8 mouse cellular contexts compared by ENCODE assay signal in the genomic region with DNA sequence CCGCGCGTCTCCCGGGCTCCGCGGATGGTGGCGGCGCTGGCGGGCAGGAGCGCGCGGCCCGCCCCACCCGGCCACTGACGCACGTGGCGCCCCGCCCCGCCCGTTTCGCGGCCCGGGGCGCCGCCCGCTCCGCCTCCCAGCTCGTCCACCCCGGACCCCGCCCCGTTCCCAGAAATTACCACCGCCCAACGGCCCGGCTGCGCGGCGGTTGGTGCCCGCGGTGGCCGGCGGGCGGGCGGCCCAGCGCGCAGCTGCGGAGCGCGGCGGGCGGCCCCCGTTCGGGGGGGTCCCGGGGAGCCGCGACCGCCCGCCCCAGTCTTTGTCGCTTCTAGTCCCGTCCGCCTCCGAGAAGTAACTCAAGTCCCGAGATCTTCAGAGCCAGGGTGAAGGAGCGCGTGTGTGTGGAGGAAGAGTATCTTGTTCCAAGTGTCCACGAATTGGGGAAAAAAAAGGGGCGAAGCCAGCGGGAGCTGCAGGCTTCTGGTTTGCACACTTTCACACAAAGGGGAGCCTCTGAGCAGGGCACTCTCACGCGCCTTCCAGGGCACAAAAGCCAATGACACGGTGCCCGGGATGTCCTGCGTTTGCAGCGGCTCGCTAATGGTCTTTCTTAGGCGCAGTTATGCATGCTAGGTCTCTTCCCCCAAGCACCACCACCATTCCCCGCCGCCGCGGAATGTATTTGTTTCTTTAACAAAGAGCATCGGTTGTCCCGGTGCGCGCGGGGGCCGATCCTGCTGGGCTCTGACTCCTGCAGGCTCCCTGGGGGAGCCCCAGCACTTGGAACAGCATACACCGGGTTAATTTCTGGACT. TPM values are rescaled to one million over a fixed set of nuclear protein-coding genes. Genes with fewer than 3 reads are reported as not detected.
A peak's percentile ranks its signal among the peaks of the same experiment; 100 is the strongest.
DNase-seq lines count a peak whose midpoint lies in the region; ATAC-seq and TF ChIP-seq lines count a peak whose summit lies in the region.

No protein-coding gene starts in this region.

- peaks cover 24% of the 10 kb centered on the region for H3K79me2 ChIP-seq in myocyte (ENCODE audit: control insufficient read depth, insufficient read depth)

- H3K9me3 ChIP-seq in heart, embryonic 11.5 days (replicated peaks; ENCODE audit: control insufficient read depth, low read length) = no peaks in the 10 kb centered on the region
- H3K9me3 ChIP-seq in kidney, embryonic 15.5 days (replicated peaks) = no peaks in the 10 kb centered on the region
- H3K9me3 ChIP-seq in liver, embryonic 11.5 days (ENCODE audit: control insufficient read depth, low read length) = no peaks in the 10 kb centered on the region

- under 1% methylated on average over 56 of the region's 86 CpGs for WGBS in heart, embryonic 11.5 days (ENCODE audit: insufficient replicate concordance)
- WGBS in kidney, embryonic 15.5 days = under 1% methylated on average over 76 of the region's 86 CpGs
- WGBS in liver, embryonic 11.5 days = under 1% methylated on average over 84 of the region's 86 CpGs

- peak; percentile 87 for ATAC-seq in heart, embryonic 11.5 days (replicated peaks; ENCODE audit: insufficient number of reproducible peaks, low FRiP score, low TSS enrichment)
- peak; percentile 89 for ATAC-seq in kidney, embryonic 15.5 days (replicated peaks; ENCODE audit: low FRiP score)
- ATAC-seq in liver, embryonic 11.5 days (replicated peaks; ENCODE audit: low FRiP score) = peak; percentile 79

- H3K9ac ChIP-seq in heart, embryonic 11.5 days (ENCODE audit: low read depth, low read length) = peak overlapping the region; percentile 96
- H3K9ac ChIP-seq in kidney, embryonic 15.5 days = peak overlapping the region; percentile 86
- H3K9ac ChIP-seq in liver, embryonic 11.5 days (ENCODE audit: low read depth, low read length) = peak overlapping the region; percentile 99

- TF ChIP-seq CTCF in bone marrow macrophage, adult 2 months (IDR thresholded peaks at IDR 0.05; ENCODE audit: low read depth, low read length) = no peak
- no peak for TF ChIP-seq CTCF in embryonic fibroblast, embryonic 13.5 days (IDR thresholded peaks at IDR 0.05; ENCODE audit: borderline replicate concordance, insufficient read depth, low read length)

- DNase-seq in A20 (ENCODE audit: low read depth, low spot score) = peak; percentile 86
- peak; percentile 89 for DNase-seq in liver, embryonic 11.5 days (ENCODE audit: low spot score)
- peak; percentile 91 to 93 for DNase-seq in spleen, postnatal 4 days (ENCODE audit: low spot score in 2 of 2)

- H3K27me3 ChIP-seq in heart, embryonic 11.5 days (ENCODE audit: control insufficient read depth, insufficient read depth, low read length) = no peaks in the 10 kb centered on the region
- no peaks in the 10 kb centered on the region for H3K27me3 ChIP-seq in kidney, embryonic 15.5 days
- H3K27me3 ChIP-seq in liver, embryonic 11.5 days (replicated peaks; ENCODE audit: control insufficient read depth, insufficient read depth, low read length) = no peaks in the 10 kb centered on the region
- no peaks in the 10 kb centered on the region for H3K27me3 ChIP-seq in myocyte (ENCODE audit: control insufficient read depth, insufficient read depth, insufficient read length)

- peak overlapping the region; percentile 96 for H3ac ChIP-seq in myocyte (ENCODE audit: control insufficient read depth, insufficient read length)

- peak overlapping the region; percentile 92 for H3K4me2 ChIP-seq in heart, embryonic 11.5 days
- peak overlapping the region; percentile 95 for H3K4me2 ChIP-seq in kidney, embryonic 15.5 days
- H3K4me2 ChIP-seq in liver, embryonic 11.5 days = peak overlapping the region; percentile 97
- H3K4me2 ChIP-seq in myocyte (ENCODE audit: low read depth) = peak overlapping the region; percentile 97

- no peaks in the 10 kb centered on the region for H3K36me3 ChIP-seq in heart, embryonic 11.5 days (ENCODE audit: control insufficient read depth, insufficient read depth, low read length)
- H3K36me3 ChIP-seq in kidney, embryonic 15.5 days = no peaks in the 10 kb centered on the region
- no peaks in the 10 kb centered on the region for H3K36me3 ChIP-seq in liver, embryonic 11.5 days (ENCODE audit: control insufficient read depth, insufficient read depth, low read length)
- H3K36me3 ChIP-seq in myocyte (ENCODE audit: control insufficient read depth, insufficient read depth) = no peaks in the 10 kb centered on the region

- peaks cover 14% of the 10 kb centered on the region for H3K4me1 ChIP-seq in bone marrow macrophage, adult 2 months (ENCODE audit: control insufficient read depth, insufficient read depth, low read length)
- no peaks in the 10 kb centered on the region for H3K4me1 ChIP-seq in embryonic fibroblast, embryonic 13.5 days (ENCODE audit: control insufficient read depth, insufficient read depth, low read length)
- peaks cover 2% of the 10 kb centered on the region for H3K4me1 ChIP-seq in heart, embryonic 11.5 days (ENCODE audit: control insufficient read depth, insufficient read depth, low read length)
- peaks cover 13% of the 10 kb centered on the region for H3K4me1 ChIP-seq in kidney, embryonic 15.5 days
- peaks cover 12% of the 10 kb centered on the region for H3K4me1 ChIP-seq in liver, embryonic 11.5 days (replicated peaks; ENCODE audit: control insufficient read depth, insufficient read depth, low read length)

- peak overlapping the region; percentile 94 for H3K27ac ChIP-seq in bone marrow macrophage, adult 2 months (ENCODE audit: insufficient read depth, low read depth, low read length)
- H3K27ac ChIP-seq in embryonic fibroblast, embryonic 13.5 days (ENCODE audit: insufficient read depth, low read length) = peak overlapping the region; percentile 81
- peak overlapping the region; percentile 99 for H3K27ac ChIP-seq in heart, embryonic 11.5 days (ENCODE audit: low read depth, low read length)
- peak overlapping the region; percentile 97 for H3K27ac ChIP-seq in kidney, embryonic 15.5 days
- peak overlapping the region; percentile 99 for H3K27ac ChIP-seq in liver, embryonic 11.5 days (ENCODE audit: low read depth, low read length)

- no peak for TF ChIP-seq POLR2A in bone marrow macrophage, adult 2 months (IDR thresholded peaks at IDR 0.05; ENCODE audit: borderline replicate concordance, low read depth, low read length)
- peak; percentile 71 for TF ChIP-seq POLR2A in embryonic fibroblast, embryonic 13.5 days (IDR thresholded peaks at IDR 0.05; ENCODE audit: low read depth, low read length)
- TF ChIP-seq POLR2A in myocyte (IDR thresholded peaks at IDR 0.05; ENCODE audit: insufficient read length, low read depth) = peak; percentile 37

- H3K4me3 ChIP-seq in bone marrow macrophage, adult 2 months (ENCODE audit: insufficient read depth, low read length) = peak overlapping the region; percentile 95
- peak overlapping the region; percentile 85 for H3K4me3 ChIP-seq in embryonic fibroblast, embryonic 13.5 days (ENCODE audit: insufficient read depth, low read length)
- peak overlapping the region; percentile 94 for H3K4me3 ChIP-seq in heart, embryonic 11.5 days (ENCODE audit: low read depth, low read length)
- peak overlapping the region; percentile 95 for H3K4me3 ChIP-seq in kidney, embryonic 15.5 days (replicated peaks)
- H3K4me3 ChIP-seq in liver, embryonic 11.5 days (ENCODE audit: low read depth, low read length) = peak overlapping the region; percentile 98
- H3K4me3 ChIP-seq in myocyte = peak overlapping the region; percentile 56

TF ChIP-seq in myocyte, 11 proteins besides CTCF, POLR2A, EP300 and RAD21:
- TF ChIP-seq POLR2AphosphoS2 (IDR thresholded peaks at IDR 0.05; ENCODE audit: insufficient read length, low read depth) (no peak), E2F4 (IDR thresholded peaks at IDR 0.05; ENCODE audit: insufficient read depth) (no peak), MYOG (IDR thresholded peaks at IDR 0.05; ENCODE audit: control insufficient read depth in 1 of 3, insufficient read depth in 1 of 3, insufficient read length in 2 of 3, low read depth in 2 of 3) (peak in 1 of 3 experiments; percentile 52), MYOD1 (IDR thresholded peaks at IDR 0.05; ENCODE audit: control insufficient read depth in 1 of 3, insufficient read length in 2 of 3, low read depth in 2 of 3) (peak in 1 of 3 experiments; percentile 50), TCF3 (IDR thresholded peaks at IDR 0.05; ENCODE audit: insufficient read length, low read depth) (no peak), CEBPB (IDR thresholded peaks at IDR 0.05; ENCODE audit: insufficient read depth, poor library complexity, severe bottlenecking) (no peak)
TF ChIP-seq in myocyte: peak in this region for 2.

RNA-seq across cellular contexts. Expression of a gene that starts 1.0 kb away (rescaled TPM):
- polyA plus RNA-seq in bone marrow macrophage, adult 2 months (2012; ENCODE audit: insufficient read depth, insufficient read length, missing spikeins) = 54.0 and 57.6 TPM in 2 replicates
- 39.5 and 53.4 TPM in 2 replicates for polyA plus RNA-seq in embryonic fibroblast, embryonic 13.5 days (2011; ENCODE audit: insufficient read length, low read depth, missing spikeins)
- polyA plus RNA-seq in heart, embryonic 11.5 days (2014; fragmentation: Nextera tagmentation; extraction: Ambion mirVana) = 44.5 and 48.2 TPM in 2 replicates
- 58.2 and 73.7 TPM in 2 replicates for polyA plus RNA-seq in kidney, embryonic 15.5 days (2015; fragmentation: Nextera tagmentation; extraction: Ambion mirVana)
- 36.5 and 37.9 TPM in 2 replicates for polyA plus RNA-seq in liver, embryonic 11.5 days (2014; fragmentation: Nextera tagmentation; extraction: Ambion mirVana)
- 18.2 TPM for polyA plus RNA-seq in myocyte (2012; fragmentation: generic; extraction: Trizol)

RNA-seq across cellular contexts. Expression of a gene that starts 55.1 kb away (rescaled TPM):
- not detected in 2 replicates for polyA plus RNA-seq in bone marrow macrophage, adult 2 months (2012; ENCODE audit: insufficient read depth, insufficient read length, missing spikeins)
- 0.70 and 1.1 TPM in 2 replicates for polyA plus RNA-seq in embryonic fibroblast, embryonic 13.5 days (2011; ENCODE audit: insufficient read length, low read depth, missing spikeins)
- 14.2 and 15.4 TPM in 2 replicates for polyA plus RNA-seq in heart, embryonic 11.5 days (2014; fragmentation: Nextera tagmentation; extraction: Ambion mirVana)
- polyA plus RNA-seq in kidney, embryonic 15.5 days (2015; fragmentation: Nextera tagmentation; extraction: Ambion mirVana) = 5.3 and 11.4 TPM in 2 replicates
- polyA plus RNA-seq in liver, embryonic 11.5 days (2014; fragmentation: Nextera tagmentation; extraction: Ambion mirVana) = 4.6 and 5.2 TPM in 2 replicates
- polyA plus RNA-seq in myocyte (2012; fragmentation: generic; extraction: Trizol) = 0.88 TPM

Comparison
In these comparisons a context has a peak if more than half of its experiments do, and no peak if none do; other contexts are left out.
1. Peak in every context shown above with its lines: DNase-seq, ATAC-seq, H3K4me3 ChIP-seq and H3K27ac ChIP-seq.